Mouse (Mus musculus) adrenal gland, postnatal 10 days (tissue): Measurements from ENCODE around the gene Sds. TPM values are rescaled to one million over a fixed set of nuclear protein-coding genes. Genes with fewer than 3 reads are reported as not detected.

Experiments used
- DNase-seq: peaks from one replicate; pipeline ENCODE4 v3.0.0; 2021; ENCODE audit warnings: mixed read lengths
- long read RNA-seq, 2 experiments: library from polyadenylated mRNA; stranded (forward); transcript quantifications; one replicate each; pipeline ENCODE4 v2.0.0; 2021
- total RNA-seq, 2 experiments: library from RNA; stranded (reverse); gene quantifications; 2 replicates each; pipeline ENCODE4 v1.2.3; 2021

Sds gene
- total RNA-seq, result 10 to 100 TPM in 1 of 2 experiments, 1 to 10 TPM in 1; 2.5 to 20.1 TPM
- long read RNA-seq, experiment 1, transcript Sds-201 (8 exons, 1,207 nt), result major isoform, 28 of 37 reads
- long read RNA-seq, experiment 1, partial matches to known transcripts, result 6 of 37 reads
- long read RNA-seq, experiment 1, other reads (novel, unspliced or antisense), result 3 of 37 reads
- long read RNA-seq, experiment 2, result 0 reads

- DNase-seq, result no peak
These were observed at the start of gene Sds for GRCm38 (mm10) chr5:120476296-120476695. Gene Sds, plus strand, starts transcription at chr5:120476526.

- no peak for DNase-seq
These were observed 49.8 kb upstream of the Sds start for GRCm38 (mm10) chr5:120426572-120426971.

- DNase-seq, result no peak
These were observed 48.8 kb upstream of the Sds start for GRCm38 (mm10) chr5:120427451-120427938.

- no peak for DNase-seq
These were observed 48.0 kb upstream of the Sds start for GRCm38 (mm10) chr5:120428189-120428838.

- DNase-seq, result no peak
These were observed 47.3 kb upstream of the Sds start for GRCm38 (mm10) chr5:120428990-120429389.

GRCm38 (mm10) chr5:120429692-120430091 lies 46.6 kb upstream of the Sds start:
- DNase-seq, result no peak

- no peak for DNase-seq
These were observed 45.2 kb upstream of the Sds start for GRCm38 (mm10) chr5:120431001-120431583.

GRCm38 (mm10) chr5:120431649-120432485 lies 44.5 kb upstream of the Sds start, which contains the start of gene Lhx5:
Gene Lhx5, plus strand, starts transcription at chr5:120431699.
- DNase-seq, result no peak

GRCm38 (mm10) chr5:120432486-120433015 lies 43.8 kb upstream of the Sds start:
- no peak for DNase-seq

- no peak for DNase-seq
These were observed 43.1 kb upstream of the Sds start for GRCm38 (mm10) chr5:120433135-120433760.

GRCm38 (mm10) chr5:120434231-120434735 lies 42.0 kb upstream of the Sds start:
- DNase-seq, result no peak

- DNase-seq, result no peak
These were observed 41.2 kb upstream of the Sds start for GRCm38 (mm10) chr5:120435006-120435681.

- DNase-seq, result no peak
These were observed 40.4 kb upstream of the Sds start for GRCm38 (mm10) chr5:120435731-120436501.

GRCm38 (mm10) chr5:120436885-120437495 lies 39.3 kb upstream of the Sds start:
- no peak for DNase-seq

GRCm38 (mm10) chr5:120437539-120437938 lies 38.8 kb upstream of the Sds start:
- DNase-seq, result no peak

GRCm38 (mm10) chr5:120437986-120438385 lies 38.3 kb upstream of the Sds start:
- no peak for DNase-seq

- DNase-seq, result no peak
These were observed 37.9 kb upstream of the Sds start for GRCm38 (mm10) chr5:120438469-120438868.

- DNase-seq, result no peak
These were observed 37.2 kb upstream of the Sds start for GRCm38 (mm10) chr5:120438991-120439710.
